Mouse (Mus musculus): ENCODE results near the gene Crb3. TPM values are rescaled to one million over a fixed set of nuclear protein-coding genes. Genes with fewer than 3 reads are reported as not detected.

Gene Crb3
- polyA plus RNA-seq, 1 experiment: 2.4 TPM

- peaks cover 3% of the 10 kb centered on the region; the same call in 1 of the 2 replicates for H3K4me1 ChIP-seq (ENCODE audit: control insufficient read depth, insufficient read depth, low read length)
- H3K4me3 ChIP-seq (replicated peaks; ENCODE audit: control insufficient read depth, low read depth, low read length): no peak overlapping the region
- no peak overlapping the region for H3K27ac ChIP-seq (ENCODE audit: control insufficient read depth, insufficient read depth, low read depth, low read length, poor library complexity)
- 74% methylated on average over 3 of the region's 3 CpGs for WGBS
- TF ChIP-seq CTCF (IDR thresholded peaks at IDR 0.05; ENCODE audit: control insufficient read depth, insufficient read depth, low read length) (no peak), POLR2A (IDR thresholded peaks at IDR 0.05; ENCODE audit: borderline replicate concordance, control insufficient read depth, low read depth, low read length) (no peak)
These were observed 2.7 kb upstream of the Crb3 start for GRCm38 (mm10) chr17:57056246-57056645.

GRCm38 (mm10) chr17:57059486-57059977 is 627 bp downstream of the Crb3 start, which contains the start of gene Slc25a23:
Slc25a23 (minus strand) TSS chr17:57059863.
- peaks cover 3% of the 10 kb centered on the region; the same call in 1 of the 2 replicates for H3K4me1 ChIP-seq (ENCODE audit: control insufficient read depth, insufficient read depth, low read length)
- TF ChIP-seq CTCF (IDR thresholded peaks at IDR 0.05; ENCODE audit: control insufficient read depth, insufficient read depth, low read length): no peak
- no peak for TF ChIP-seq POLR2A (IDR thresholded peaks at IDR 0.05; ENCODE audit: borderline replicate concordance, control insufficient read depth, low read depth, low read length)
- under 1% methylated on average over 45 of the region's 45 CpGs for WGBS
- peak within 1 kb of the TSS; percentile 74; the same call in 1 of the 2 replicates for H3K27ac ChIP-seq (ENCODE audit: control insufficient read depth, insufficient read depth, low read depth, low read length, poor library complexity)
- H3K4me3 ChIP-seq (replicated peaks; ENCODE audit: control insufficient read depth, low read depth, low read length): peak within 1 kb of the TSS; percentile 64

DNA sequence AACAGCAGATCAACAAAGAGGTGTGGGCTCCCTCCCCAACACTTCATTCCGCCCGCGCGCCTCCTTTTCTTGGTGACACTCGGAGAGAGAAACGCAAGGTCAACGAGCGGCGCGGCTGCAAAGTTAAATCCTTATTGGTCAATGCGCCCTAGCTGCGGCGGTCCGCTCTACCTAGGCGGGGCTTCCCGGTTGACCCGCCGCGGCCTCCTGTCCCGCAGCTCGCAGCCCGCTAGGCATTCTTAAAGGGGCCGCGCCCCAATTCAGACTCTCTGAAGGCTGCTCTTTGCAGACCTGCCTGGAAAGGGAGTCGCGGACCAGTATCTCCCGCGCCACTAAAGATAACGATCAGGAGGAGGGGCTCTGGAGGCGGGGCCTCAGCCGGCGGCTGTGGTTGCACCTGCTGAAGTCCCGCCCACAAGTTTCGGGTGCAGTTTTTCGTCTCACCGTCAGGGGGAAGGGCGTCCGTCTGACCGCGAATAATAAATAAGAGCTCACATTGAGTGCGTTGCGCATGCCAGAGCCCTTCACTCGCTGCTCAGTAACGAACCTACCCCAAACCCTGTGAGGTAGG is 1.4 kb downstream of the Crb3 start:
- WGBS: under 1% methylated on average over 44 of the region's 44 CpGs
- TF ChIP-seq CTCF (IDR thresholded peaks at IDR 0.05; ENCODE audit: control insufficient read depth, insufficient read depth, low read length) (peak; percentile 55), POLR2A (IDR thresholded peaks at IDR 0.05; ENCODE audit: borderline replicate concordance, control insufficient read depth, low read depth, low read length) (no peak)
- Histone ChIP-seq H3K27ac (ENCODE audit: control insufficient read depth, insufficient read depth, low read depth, low read length, poor library complexity) (peak overlapping the region; percentile 74; the same call in 1 of the 2 replicates), H3K4me1 (ENCODE audit: control insufficient read depth, insufficient read depth, low read length) (peaks cover 3% of the 10 kb centered on the region; the same call in 1 of the 2 replicates), H3K4me3 (replicated peaks; ENCODE audit: control insufficient read depth, low read depth, low read length) (peak overlapping the region; percentile 64)

- 49% methylated on average over 10 of the region's 10 CpGs for WGBS
- no peak overlapping the region for H3K27ac ChIP-seq (ENCODE audit: control insufficient read depth, insufficient read depth, low read depth, low read length, poor library complexity)
- H3K4me1 ChIP-seq (ENCODE audit: control insufficient read depth, insufficient read depth, low read length): peaks cover 3% of the 10 kb centered on the region; the same call in 1 of the 2 replicates
- no peak overlapping the region for H3K4me3 ChIP-seq (replicated peaks; ENCODE audit: control insufficient read depth, low read depth, low read length)
- TF ChIP-seq CTCF (IDR thresholded peaks at IDR 0.05; ENCODE audit: control insufficient read depth, insufficient read depth, low read length): no peak
- no peak for TF ChIP-seq POLR2A (IDR thresholded peaks at IDR 0.05; ENCODE audit: borderline replicate concordance, control insufficient read depth, low read depth, low read length)
These were observed 2.2 kb downstream of the Crb3 start for GRCm38 (mm10) chr17:57061069-57061468.

GRCm38 (mm10) chr17:57062011-57062521 is 3.2 kb downstream of the Crb3 start:
- TF ChIP-seq POLR2A (IDR thresholded peaks at IDR 0.05; ENCODE audit: borderline replicate concordance, control insufficient read depth, low read depth, low read length): no peak
- TF ChIP-seq CTCF (IDR thresholded peaks at IDR 0.05; ENCODE audit: control insufficient read depth, insufficient read depth, low read length): no peak
- no peak overlapping the region for H3K4me3 ChIP-seq (replicated peaks; ENCODE audit: control insufficient read depth, low read depth, low read length)
- WGBS: under 1% methylated on average over 39 of the region's 39 CpGs
- H3K4me1 ChIP-seq (ENCODE audit: control insufficient read depth, insufficient read depth, low read length): peaks cover 3% of the 10 kb centered on the region; the same call in 1 of the 2 replicates
- no peak overlapping the region for H3K27ac ChIP-seq (ENCODE audit: control insufficient read depth, insufficient read depth, low read depth, low read length, poor library complexity)

DNA sequence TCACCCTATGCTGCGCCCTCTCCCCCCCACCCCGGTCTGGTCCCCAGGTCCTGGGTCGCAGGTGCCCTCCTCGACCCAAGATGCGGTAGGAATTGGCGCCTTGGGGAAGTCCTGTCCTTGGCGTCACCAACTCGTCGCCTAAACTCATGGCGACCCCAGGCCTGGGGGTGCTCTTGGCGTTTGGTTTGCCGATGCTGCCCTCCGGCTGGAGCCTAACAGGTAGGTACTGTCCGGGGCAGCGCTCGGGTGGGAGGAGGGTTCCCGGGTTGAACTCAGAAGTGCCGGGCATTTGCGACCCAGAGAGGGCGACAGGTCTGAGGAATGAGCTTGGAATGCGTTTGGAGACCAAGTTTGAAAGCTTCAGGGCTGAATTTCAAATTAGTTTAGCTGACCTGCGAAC is 3.6 kb downstream of the Crb3 start:
- no peak overlapping the region for H3K4me3 ChIP-seq (replicated peaks; ENCODE audit: control insufficient read depth, low read depth, low read length)
- TF ChIP-seq CTCF (IDR thresholded peaks at IDR 0.05; ENCODE audit: control insufficient read depth, insufficient read depth, low read length) (no peak), POLR2A (IDR thresholded peaks at IDR 0.05; ENCODE audit: borderline replicate concordance, control insufficient read depth, low read depth, low read length) (no peak)
- H3K4me1 ChIP-seq (ENCODE audit: control insufficient read depth, insufficient read depth, low read length): peaks cover 3% of the 10 kb centered on the region; the same call in 1 of the 2 replicates
- 8% methylated on average over 22 of the region's 22 CpGs for WGBS
- no peak overlapping the region for H3K27ac ChIP-seq (ENCODE audit: control insufficient read depth, insufficient read depth, low read depth, low read length, poor library complexity)

GRCm38 (mm10) chr17:57063031-57063430 is 4.1 kb downstream of the Crb3 start:
- H3K27ac ChIP-seq (ENCODE audit: control insufficient read depth, insufficient read depth, low read depth, low read length, poor library complexity): no peak overlapping the region
- 79% methylated on average over 8 of the region's 8 CpGs for WGBS
- TF ChIP-seq CTCF (IDR thresholded peaks at IDR 0.05; ENCODE audit: control insufficient read depth, insufficient read depth, low read length): no peak
- no peak for TF ChIP-seq POLR2A (IDR thresholded peaks at IDR 0.05; ENCODE audit: borderline replicate concordance, control insufficient read depth, low read depth, low read length)
- H3K4me3 ChIP-seq (replicated peaks; ENCODE audit: control insufficient read depth, low read depth, low read length): no peak overlapping the region
- H3K4me1 ChIP-seq (ENCODE audit: control insufficient read depth, insufficient read depth, low read length): peaks cover 3% of the 10 kb centered on the region; the same call in 1 of the 2 replicates

GRCm38 (mm10) chr17:57066908-57067307 is 8.0 kb downstream of the Crb3 start:
- WGBS: 71% methylated on average over 5 of the region's 5 CpGs
- TF ChIP-seq POLR2A (IDR thresholded peaks at IDR 0.05; ENCODE audit: borderline replicate concordance, control insufficient read depth, low read depth, low read length): no peak
- no peak for TF ChIP-seq CTCF (IDR thresholded peaks at IDR 0.05; ENCODE audit: control insufficient read depth, insufficient read depth, low read length)
- H3K4me1 ChIP-seq (ENCODE audit: control insufficient read depth, insufficient read depth, low read length): no peaks in the 10 kb centered on the region
- no peak overlapping the region for H3K27ac ChIP-seq (ENCODE audit: control insufficient read depth, insufficient read depth, low read depth, low read length, poor library complexity)
- no peak overlapping the region for H3K4me3 ChIP-seq (replicated peaks; ENCODE audit: control insufficient read depth, low read depth, low read length)
